Mouse (Mus musculus): ENCODE measurements at regions not wholly inside any gene's neighbourhood (a gene's known extent, or its start where the extent isn't known, plus 50 kb on each side); places are given as distances from the start of the nearest gene placed in this dataset.

GRCm38 (mm10) chr1:57174289-57174890, 195.9 kb upstream of the Satb2 start:
- peak; percentile 18 for DNase-seq (ENCODE audit: inconsistent ontology term)

DNA sequence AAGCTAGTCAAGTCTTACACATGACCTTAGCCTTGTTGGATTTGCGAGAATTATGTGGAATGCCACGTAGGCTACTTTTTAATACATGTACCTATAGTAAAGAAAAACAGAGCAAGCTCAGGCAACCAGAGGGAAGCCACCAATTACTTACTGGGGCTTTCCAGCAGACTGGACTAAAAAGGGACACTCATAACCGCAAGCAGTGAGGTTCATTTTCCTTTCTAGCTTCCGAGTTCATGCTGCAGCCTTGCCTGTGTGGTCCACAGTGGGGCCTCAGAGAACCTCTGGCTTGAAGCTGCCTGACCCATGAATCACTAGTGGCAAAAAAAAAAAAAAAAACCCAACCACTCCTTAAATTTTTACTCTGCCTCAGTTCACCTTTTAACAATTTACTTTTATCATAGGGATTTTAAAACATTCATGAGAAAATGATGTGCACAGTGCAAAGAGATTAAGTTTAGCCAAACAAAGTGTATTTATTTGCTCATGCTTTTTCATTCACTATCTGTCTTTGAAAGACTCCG, 188.6 kb upstream of the 1700066M21Rik start:
- no peak for DNase-seq (ENCODE audit: inconsistent ontology term)

GRCm38 (mm10) chr1:57201274-57201673, 176.1 kb upstream of the 1700066M21Rik start:
- no peak for DNase-seq (ENCODE audit: inconsistent ontology term)

DNA sequence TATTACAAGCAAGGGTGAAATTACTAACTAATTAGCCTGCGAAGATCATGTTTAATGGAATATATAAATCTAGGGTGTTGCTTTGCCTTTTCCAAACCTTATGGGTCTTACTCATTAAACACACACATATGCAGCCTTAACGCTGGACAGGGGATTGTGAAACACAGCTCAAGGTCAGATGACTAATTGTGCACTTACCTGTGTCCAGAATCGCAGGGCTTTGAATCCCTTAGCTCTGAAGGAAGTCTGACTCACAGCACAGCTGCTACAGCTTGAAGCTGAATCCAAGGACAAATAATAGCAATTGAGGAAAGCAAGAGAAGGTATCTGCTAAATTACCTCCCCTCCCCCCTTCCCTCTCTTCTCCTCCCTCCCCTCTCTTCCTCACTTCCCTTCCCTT, 173.1 kb upstream of the 1700066M21Rik start:
- DNase-seq (ENCODE audit: inconsistent ontology term), result no peak

GRCm38 (mm10) chr1:57205198-57205987, 172.0 kb upstream of the 1700066M21Rik start:
- no peak for DNase-seq (ENCODE audit: inconsistent ontology term)

- no peak for DNase-seq (ENCODE audit: inconsistent ontology term)
These were observed 170.9 kb upstream of the 1700066M21Rik start for GRCm38 (mm10) chr1:57206496-57206895.

DNA sequence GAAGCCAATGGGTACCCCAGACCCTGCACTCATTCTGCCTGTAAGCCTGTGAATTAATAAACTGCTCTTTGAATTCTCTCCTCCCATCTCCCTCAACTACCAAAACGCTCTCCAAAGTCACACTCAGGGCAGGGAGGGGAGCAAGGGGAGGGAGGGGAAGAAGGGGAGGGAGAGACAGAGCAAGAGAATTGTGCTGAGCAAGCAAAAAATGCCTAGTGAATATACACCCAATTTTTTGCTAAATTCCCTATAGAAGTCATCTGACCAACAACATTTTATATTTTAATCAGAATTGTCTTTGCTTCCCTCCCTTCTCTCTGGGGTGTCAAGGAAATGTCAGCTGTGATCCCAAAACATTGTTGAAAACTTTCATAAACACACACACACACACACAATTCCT, 170.5 kb upstream of the 1700066M21Rik start:
- DNase-seq (ENCODE audit: inconsistent ontology term), result no peak

DNA sequence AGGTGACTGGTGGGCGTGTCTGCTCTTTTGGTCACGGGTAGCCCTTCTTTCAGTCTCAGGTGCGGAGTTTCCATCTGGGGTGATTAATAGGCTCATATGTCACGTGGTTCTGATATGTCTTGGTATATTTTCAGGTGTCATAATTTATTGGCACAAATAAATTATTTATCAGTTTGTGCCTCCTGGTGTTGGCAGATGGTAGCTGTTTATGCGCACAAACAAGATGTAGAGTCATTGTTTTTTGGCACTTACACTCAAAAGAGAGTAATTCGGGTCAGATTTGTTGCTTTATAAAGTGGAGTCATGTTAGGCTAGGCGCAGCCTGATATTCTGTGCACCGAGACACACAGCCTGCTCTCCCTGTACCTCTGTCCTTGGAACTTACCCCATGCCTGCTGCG, 169.0 kb upstream of the 1700066M21Rik start:
- DNase-seq (ENCODE audit: inconsistent ontology term), result no peak

DNA sequence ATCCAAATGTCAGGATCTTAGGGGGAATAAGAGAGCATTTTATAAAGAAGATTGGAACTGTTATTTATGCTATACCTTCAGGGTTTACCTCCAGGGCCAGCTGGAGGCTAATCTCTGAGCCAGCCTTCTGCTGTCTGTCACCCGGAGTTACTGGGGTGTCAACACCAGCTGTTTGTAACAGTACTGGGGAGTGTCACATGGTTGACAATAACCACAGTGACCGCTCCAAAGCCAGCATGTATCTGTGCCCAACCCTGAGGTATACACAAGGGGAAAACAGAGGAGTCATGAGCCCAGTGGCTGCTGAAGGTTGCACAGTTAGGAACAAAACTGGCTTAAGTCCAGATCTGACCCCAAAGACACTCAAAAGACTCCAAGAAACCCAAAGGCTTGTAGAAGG, 168.1 kb upstream of the 1700066M21Rik start:
- DNase-seq (ENCODE audit: inconsistent ontology term), result no peak

GRCm38 (mm10) chr1:57211046-57211445, 166.4 kb upstream of the 1700066M21Rik start:
- DNase-seq (ENCODE audit: inconsistent ontology term), result no peak

DNA sequence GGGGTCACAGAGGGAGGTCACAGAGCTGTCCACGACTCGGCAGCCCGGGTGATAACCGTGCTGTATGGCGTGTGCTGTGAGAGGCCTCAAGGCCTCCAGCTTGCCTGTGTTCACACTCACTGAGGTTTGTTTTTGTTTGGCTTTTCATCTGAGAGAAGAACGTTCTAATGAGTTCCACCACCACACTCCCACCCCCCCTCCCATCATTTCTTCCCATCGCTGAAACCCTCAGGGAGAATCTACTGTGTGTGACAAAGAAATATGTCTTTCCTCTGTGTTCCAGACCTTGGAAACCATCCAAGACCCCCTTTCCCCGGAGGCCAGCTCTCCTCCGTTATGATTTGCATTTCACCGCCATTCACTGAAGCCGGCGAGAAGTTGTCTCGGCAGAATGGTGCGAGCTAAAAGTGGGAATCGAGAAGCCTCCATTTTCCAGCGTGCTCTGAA, 164.0 kb upstream of the 1700066M21Rik start:
- DNase-seq (ENCODE audit: inconsistent ontology term), result peak; percentile 5

DNA sequence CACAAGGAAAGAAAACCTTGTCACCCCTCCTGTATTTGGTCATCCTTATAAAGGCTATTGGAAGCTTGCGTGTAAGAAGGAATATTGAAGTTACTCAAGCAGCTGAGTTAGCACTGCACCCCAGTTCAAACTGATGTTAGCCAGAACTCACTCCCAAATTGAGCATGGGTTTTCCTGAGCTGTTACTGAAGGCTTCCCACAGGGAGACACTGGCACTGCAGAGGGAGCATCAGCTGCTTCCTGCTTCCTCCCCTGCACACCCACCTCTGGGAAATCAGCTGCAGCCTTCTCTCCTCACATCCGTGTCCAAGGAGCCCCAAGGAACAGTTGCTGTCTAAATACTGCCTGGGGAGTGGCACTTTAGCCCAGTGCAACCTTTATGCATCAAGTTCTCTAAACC, 163.2 kb upstream of the 1700066M21Rik start:
- peak; percentile 10 for DNase-seq (ENCODE audit: inconsistent ontology term)

GRCm38 (mm10) chr1:57217656-57218055, 159.8 kb upstream of the 1700066M21Rik start:
- no peak for DNase-seq (ENCODE audit: inconsistent ontology term)

- DNase-seq (ENCODE audit: inconsistent ontology term), result peak; percentile 89
These were observed 159.3 kb upstream of the 1700066M21Rik start for GRCm38 (mm10) chr1:57218127-57218526.

GRCm38 (mm10) chr1:57218616-57219015, 158.8 kb upstream of the 1700066M21Rik start:
- peak; percentile 80 for DNase-seq (ENCODE audit: inconsistent ontology term)

GRCm38 (mm10) chr1:57224425-57225104, 152.9 kb upstream of the 1700066M21Rik start:
- DNase-seq (ENCODE audit: inconsistent ontology term), result peak; percentile 25

GRCm38 (mm10) chr1:57243607-57244408, 133.6 kb upstream of the 1700066M21Rik start:
- peak; percentile 73 for DNase-seq (ENCODE audit: inconsistent ontology term)

GRCm38 (mm10) chr1:57259626-57260025, 117.8 kb upstream of the 1700066M21Rik start:
- no peak for DNase-seq (ENCODE audit: inconsistent ontology term)

DNA sequence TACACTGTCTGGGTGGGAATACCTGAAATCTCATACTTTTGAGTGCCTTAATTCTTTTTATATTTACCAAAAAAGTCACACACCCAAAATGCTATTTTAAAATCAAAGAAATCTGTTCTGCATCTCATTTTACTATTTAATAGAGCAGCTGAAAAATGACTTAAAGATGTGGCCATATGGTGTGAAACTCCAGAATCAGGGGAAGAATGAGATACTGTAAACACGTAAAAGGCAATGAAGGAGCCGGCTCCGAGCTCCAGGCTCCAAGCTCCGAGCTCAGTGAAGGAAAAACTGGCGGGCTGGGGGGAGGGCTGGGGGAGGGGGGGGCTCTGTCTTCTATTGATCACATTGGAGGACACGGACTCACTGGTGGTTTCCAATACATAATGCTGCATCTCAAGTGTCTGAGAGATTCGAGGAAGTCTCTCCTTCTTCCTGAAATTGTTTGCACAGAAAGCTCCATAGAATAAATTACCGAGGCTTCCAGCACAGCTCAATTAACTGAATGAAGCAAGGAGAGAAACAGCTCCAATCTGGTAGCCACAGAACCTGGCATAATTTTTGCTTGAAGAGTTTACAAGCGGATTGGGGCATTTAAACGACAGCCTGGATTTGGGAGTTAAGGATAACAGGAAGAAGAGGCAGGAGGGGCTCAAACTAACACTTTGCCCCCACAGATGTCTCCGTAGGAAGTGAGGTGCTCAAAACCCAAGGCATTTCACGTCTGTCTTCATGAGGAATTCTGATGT, 112.2 kb upstream of the 1700066M21Rik start:
- no peak for DNase-seq (ENCODE audit: inconsistent ontology term)

GRCm38 (mm10) chr1:57266695-57267094, 110.7 kb upstream of the 1700066M21Rik start:
- DNase-seq (ENCODE audit: inconsistent ontology term), result no peak

- no peak for DNase-seq (ENCODE audit: inconsistent ontology term)
These were observed 109.6 kb upstream of the 1700066M21Rik start for GRCm38 (mm10) chr1:57267851-57268250.

Data from Muller cell, postnatal 12 days (primary cell).